Comparison of ENCODE assay signal across 6 mouse cellular contexts in the genomic region with DNA sequence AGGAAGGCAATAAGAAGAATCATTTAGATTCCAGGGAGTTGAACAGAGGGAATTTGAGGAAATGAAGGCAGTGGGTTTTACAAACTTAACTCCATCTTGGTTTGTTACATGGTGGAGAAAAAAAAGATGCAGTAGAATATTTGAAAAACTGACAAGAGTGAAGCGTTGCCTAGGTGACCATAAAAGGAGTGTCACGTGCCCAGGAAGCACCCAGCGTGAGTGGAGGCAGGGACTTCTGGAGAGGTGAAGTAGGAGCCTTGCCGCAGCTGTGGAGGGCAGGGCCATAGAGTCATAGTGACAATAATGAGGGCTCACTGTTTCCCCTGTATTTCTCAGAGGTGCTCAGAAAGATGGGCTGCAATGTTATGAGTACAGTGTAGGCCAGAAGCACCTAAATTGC.
"Had no signal": no experiment of that assay in that cellular context is flagged by ENCODE, and none has a peak within 500 bp of the region (broad histone marks: within the 10 kb centered on the region; RNA-seq: fewer than 3 reads in every experiment).

No protein-coding gene starts in this region.

- ATAC-seq: intestine, embryonic 16.5 days; liver, embryonic 12.5 days had no signal

- DNase-seq: kidney, adult 2 months; kidney, postnatal 25 days; lung, embryonic 14.5 days; lung, postnatal 10 days had no signal
